Mouse (Mus musculus): ENCODE results near the gene Cd300lb. TPM values are rescaled to one million over a fixed set of nuclear protein-coding genes. Genes with fewer than 3 reads are reported as not detected.

The Cd300lb gene
- polyA plus RNA-seq, 1 experiment from 2014 or later, result 0.21 TPM

GRCm38 (mm10) chr11:114880589-114880988, 53.6 kb downstream of the Cd300lb start:
- H3K36me3 ChIP-seq, result no peaks in the 10 kb centered on the region
- WGBS, result 0% methylated on average over 1 of the region's 1 CpGs
- no peak overlapping the region for H3K4me3 ChIP-seq
- ATAC-seq (ENCODE audit: borderline replicate concordance, extremely low read depth, low FRiP score, low TSS enrichment), result no peak
- H3K27ac ChIP-seq, result no peak overlapping the region
- H3K27me3 ChIP-seq, result no peaks in the 10 kb centered on the region
- H3K4me1 ChIP-seq, result peaks cover 5% of the 10 kb centered on the region
- H3K9ac ChIP-seq, result no peak overlapping the region
- no peak overlapping the region for H3K4me2 ChIP-seq
- no peaks in the 10 kb centered on the region for H3K9me3 ChIP-seq

GRCm38 (mm10) chr11:114880185-114880584, 54.0 kb downstream of the Cd300lb start:
- H3K27me3 ChIP-seq, result no peaks in the 10 kb centered on the region
- no peaks in the 10 kb centered on the region for H3K36me3 ChIP-seq
- no peak overlapping the region for H3K27ac ChIP-seq
- no peak overlapping the region for H3K4me3 ChIP-seq
- H3K4me2 ChIP-seq, result no peak overlapping the region
- no peaks in the 10 kb centered on the region for H3K9me3 ChIP-seq
- no peak overlapping the region for H3K9ac ChIP-seq
- ATAC-seq (ENCODE audit: borderline replicate concordance, extremely low read depth, low FRiP score, low TSS enrichment), result no peak
- peaks cover 5% of the 10 kb centered on the region for H3K4me1 ChIP-seq

- Histone ChIP-seq H3K4me2 (no peak overlapping the region), H3K4me1 (peaks cover 5% of the 10 kb centered on the region), H3K27ac (no peak overlapping the region), H3K9ac (no peak overlapping the region), H3K9me3 (no peaks in the 10 kb centered on the region), H3K36me3 (no peaks in the 10 kb centered on the region), H3K4me3 (no peak overlapping the region), H3K27me3 (no peaks in the 10 kb centered on the region)
- WGBS, result 68% methylated on average over 2 of the region's 2 CpGs
- no peak for ATAC-seq (ENCODE audit: borderline replicate concordance, extremely low read depth, low FRiP score, low TSS enrichment)
These were observed 54.5 kb downstream of the Cd300lb start for GRCm38 (mm10) chr11:114879666-114880065.

GRCm38 (mm10) chr11:114877145-114877544, 57.0 kb downstream of the Cd300lb start:
- H3K4me3 ChIP-seq, result no peak overlapping the region
- 23% methylated on average over 3 of the region's 3 CpGs for WGBS
- 0 out of 2 replicates have a peak, but pooled peaks have one; percentile 17 for ATAC-seq (ENCODE audit: borderline replicate concordance, extremely low read depth, low FRiP score, low TSS enrichment)
- no peak overlapping the region for H3K27ac ChIP-seq
- H3K27me3 ChIP-seq, result no peaks in the 10 kb centered on the region
- H3K4me2 ChIP-seq, result no peak overlapping the region
- H3K9ac ChIP-seq, result no peak overlapping the region
- H3K4me1 ChIP-seq, result peaks cover 12% of the 10 kb centered on the region
- H3K36me3 ChIP-seq, result no peaks in the 10 kb centered on the region
- no peaks in the 10 kb centered on the region for H3K9me3 ChIP-seq

- 29% methylated on average over 2 of the region's 2 CpGs for WGBS
- Histone ChIP-seq H3K36me3 (no peaks in the 10 kb centered on the region), H3K27me3 (no peaks in the 10 kb centered on the region), H3K9me3 (no peaks in the 10 kb centered on the region), H3K27ac (no peak overlapping the region), H3K4me2 (no peak overlapping the region), H3K4me3 (no peak overlapping the region), H3K9ac (no peak overlapping the region), H3K4me1 (peaks cover 12% of the 10 kb centered on the region)
- no peak for ATAC-seq (ENCODE audit: borderline replicate concordance, extremely low read depth, low FRiP score, low TSS enrichment)
These were observed 57.6 kb downstream of the Cd300lb start for GRCm38 (mm10) chr11:114876621-114877020.

GRCm38 (mm10) chr11:114876176-114876575, 58.0 kb downstream of the Cd300lb start:
- Histone ChIP-seq H3K4me2 (no peak overlapping the region), H3K27me3 (no peaks in the 10 kb centered on the region), H3K9me3 (no peaks in the 10 kb centered on the region), H3K4me3 (no peak overlapping the region), H3K9ac (no peak overlapping the region), H3K4me1 (peaks cover 12% of the 10 kb centered on the region), H3K27ac (no peak overlapping the region), H3K36me3 (no peaks in the 10 kb centered on the region)
- ATAC-seq (ENCODE audit: borderline replicate concordance, extremely low read depth, low FRiP score, low TSS enrichment), result no peak
- WGBS, result 41% methylated on average over 7 of the region's 7 CpGs

GRCm38 (mm10) chr11:114875301-114875801, 58.8 kb downstream of the Cd300lb start:
- no peaks in the 10 kb centered on the region for H3K9me3 ChIP-seq
- H3K4me2 ChIP-seq, result no peak overlapping the region
- 13% methylated on average over 9 of the region's 9 CpGs for WGBS
- no peak overlapping the region for H3K9ac ChIP-seq
- no peaks in the 10 kb centered on the region for H3K27me3 ChIP-seq
- no peak for ATAC-seq (ENCODE audit: borderline replicate concordance, extremely low read depth, low FRiP score, low TSS enrichment)
- peaks cover 3% of the 10 kb centered on the region; the same call in 1 of the 2 replicates for H3K36me3 ChIP-seq
- no peak overlapping the region for H3K27ac ChIP-seq
- H3K4me3 ChIP-seq, result no peak overlapping the region
- peaks cover 12% of the 10 kb centered on the region for H3K4me1 ChIP-seq

- Histone ChIP-seq H3K27ac (no peak overlapping the region), H3K4me2 (no peak overlapping the region), H3K9ac (no peak overlapping the region; the same call in 1 of the 2 replicates), H3K4me1 (peaks cover 12% of the 10 kb centered on the region), H3K9me3 (no peaks in the 10 kb centered on the region), H3K36me3 (peaks cover 3% of the 10 kb centered on the region; the same call in 1 of the 2 replicates), H3K27me3 (no peaks in the 10 kb centered on the region), H3K4me3 (no peak overlapping the region)
- ATAC-seq (ENCODE audit: borderline replicate concordance, extremely low read depth, low FRiP score, low TSS enrichment), result no peak
- WGBS, result 42% methylated on average over 9 of the region's 9 CpGs
These were observed 59.7 kb downstream of the Cd300lb start for GRCm38 (mm10) chr11:114874226-114875145.

GRCm38 (mm10) chr11:114873022-114873817, 61.0 kb downstream of the Cd300lb start:
- Histone ChIP-seq H3K4me2 (no peak overlapping the region), H3K27me3 (no peaks in the 10 kb centered on the region), H3K9ac (no peak overlapping the region), H3K36me3 (peaks cover 3% of the 10 kb centered on the region; the same call in 1 of the 2 replicates), H3K9me3 (no peaks in the 10 kb centered on the region), H3K4me1 (peaks cover 13% of the 10 kb centered on the region), H3K4me3 (no peak overlapping the region), H3K27ac (no peak overlapping the region; the same call in 1 of the 2 replicates)
- 41% methylated on average over 6 of the region's 6 CpGs for WGBS
- no peak for ATAC-seq (ENCODE audit: borderline replicate concordance, extremely low read depth, low FRiP score, low TSS enrichment)
